Mouse (Mus musculus): ENCODE measurements around the gene Elac2. TPM values are rescaled to one million over a fixed set of nuclear protein-coding genes. Genes with fewer than 3 reads are reported as not detected.

Gene Elac2
- polyA plus RNA-seq, 1 experiment from 2014 or later: 34.0 TPM

DNA sequence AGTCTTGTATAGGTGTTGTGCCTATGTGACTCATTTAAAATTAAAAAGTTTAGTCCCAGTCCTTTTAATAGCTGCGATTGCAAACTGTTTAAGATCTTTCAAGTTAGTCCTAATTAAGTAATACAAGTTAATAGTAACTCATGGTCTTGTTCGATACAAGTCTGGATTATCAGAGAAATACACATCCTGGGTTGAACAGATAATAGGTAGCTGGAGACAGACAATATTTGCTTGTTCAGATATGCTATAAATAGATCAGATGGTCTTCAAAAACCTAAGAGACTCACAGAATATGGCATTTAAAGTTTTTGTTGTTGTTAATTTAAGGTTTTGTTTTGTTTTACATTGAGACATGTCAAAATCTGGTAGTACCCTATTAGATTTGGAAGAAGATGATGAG, 6.4 kb upstream of the Elac2 start:
- WGBS: 79% methylated on average over 2 of the region's 2 CpGs
- no peak overlapping the region for H3K4me2 ChIP-seq (replicated peaks)
- peaks cover 5% of the 10 kb centered on the region; the same call in 1 of the 2 replicates for H3K27me3 ChIP-seq
- peaks cover 12% of the 10 kb centered on the region; the same call in 1 of the 2 replicates for H3K4me1 ChIP-seq
- H3K36me3 ChIP-seq: no peaks in the 10 kb centered on the region
- no peak overlapping the region for H3K9ac ChIP-seq
- no peak overlapping the region for H3K4me3 ChIP-seq
- H3K9me3 ChIP-seq: no peaks in the 10 kb centered on the region
- ATAC-seq (ENCODE audit: insufficient number of reproducible peaks, insufficient read depth, low FRiP score, low TSS enrichment): no peak
- H3K27ac ChIP-seq: no peak overlapping the region

- H3K4me2 ChIP-seq (replicated peaks): peak overlapping the region; percentile 85
- no peak for ATAC-seq (ENCODE audit: insufficient number of reproducible peaks, insufficient read depth, low FRiP score, low TSS enrichment)
- H3K36me3 ChIP-seq: peaks cover 32% of the 10 kb centered on the region
- H3K27me3 ChIP-seq: peaks cover 5% of the 10 kb centered on the region; the same call in 1 of the 2 replicates
- H3K9me3 ChIP-seq: no peaks in the 10 kb centered on the region
- peak overlapping the region; percentile 96 for H3K4me3 ChIP-seq
- 9% methylated on average over 9 of the region's 9 CpGs for WGBS
- peaks cover 14% of the 10 kb centered on the region for H3K4me1 ChIP-seq
- no peak overlapping the region for H3K27ac ChIP-seq
- H3K9ac ChIP-seq: peak overlapping the region; percentile 87
Measured at GRCm38 (mm10) chr11:64979489-64979845, 629 bp downstream of the Elac2 start.

- Histone ChIP-seq H3K9me3 (no peaks in the 10 kb centered on the region), H3K36me3 (peaks cover 83% of the 10 kb centered on the region), H3K4me1 (no peaks in the 10 kb centered on the region), H3K4me3 (no peak overlapping the region), H3K27ac (no peak overlapping the region), H3K4me2 (replicated peaks) (no peak overlapping the region), H3K9ac (no peak overlapping the region), H3K27me3 (no peaks in the 10 kb centered on the region)
- 80% methylated on average over 2 of the region's 2 CpGs for WGBS
- ATAC-seq (ENCODE audit: insufficient number of reproducible peaks, insufficient read depth, low FRiP score, low TSS enrichment): no peak
Measured at GRCm38 (mm10) chr11:64988556-64988955, 9.7 kb downstream of the Elac2 start.

GRCm38 (mm10) chr11:64998439-64998838, 19.6 kb downstream of the Elac2 start:
- Histone ChIP-seq H3K36me3 (peaks cover 90% of the 10 kb centered on the region), H3K27me3 (no peaks in the 10 kb centered on the region), H3K4me3 (no peak overlapping the region), H3K9ac (no peak overlapping the region), H3K4me1 (no peaks in the 10 kb centered on the region), H3K4me2 (replicated peaks) (no peak overlapping the region), H3K9me3 (no peaks in the 10 kb centered on the region), H3K27ac (no peak overlapping the region)
- WGBS: 92% methylated on average over 3 of the region's 3 CpGs
- ATAC-seq (ENCODE audit: insufficient number of reproducible peaks, insufficient read depth, low FRiP score, low TSS enrichment): no peak

GRCm38 (mm10) chr11:64999685-65000084, 20.8 kb downstream of the Elac2 start:
- WGBS: 82% methylated on average over 5 of the region's 5 CpGs
- no peaks in the 10 kb centered on the region for H3K4me1 ChIP-seq
- H3K27me3 ChIP-seq: no peaks in the 10 kb centered on the region
- no peak overlapping the region for H3K27ac ChIP-seq
- no peak overlapping the region for H3K4me3 ChIP-seq
- peaks cover 84% of the 10 kb centered on the region for H3K36me3 ChIP-seq
- no peak overlapping the region for H3K9ac ChIP-seq
- no peaks in the 10 kb centered on the region for H3K9me3 ChIP-seq
- ATAC-seq (ENCODE audit: insufficient number of reproducible peaks, insufficient read depth, low FRiP score, low TSS enrichment): no peak
- H3K4me2 ChIP-seq (replicated peaks): no peak overlapping the region

DNA sequence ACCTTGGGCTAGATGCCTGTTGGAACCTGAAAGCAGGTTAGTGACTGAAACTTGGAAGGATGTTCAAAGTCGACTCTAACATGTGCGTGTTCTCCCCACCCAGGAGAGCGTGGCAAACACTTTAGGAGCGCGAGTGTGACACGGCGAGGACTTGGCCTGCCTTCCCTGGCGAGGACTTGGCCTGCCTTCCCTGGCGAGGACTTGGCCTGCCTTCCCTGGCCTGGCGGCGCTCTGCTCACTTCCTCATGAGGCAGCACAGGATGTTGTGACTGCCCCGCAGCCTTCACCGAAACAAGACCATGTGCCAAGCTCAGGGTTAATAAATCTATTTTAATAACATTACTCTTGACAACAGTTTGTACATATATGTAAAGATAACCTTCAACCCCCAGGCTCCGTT, 22.9 kb downstream of the Elac2 start:
- H3K4me3 ChIP-seq: no peak overlapping the region
- H3K9me3 ChIP-seq: no peaks in the 10 kb centered on the region
- H3K4me1 ChIP-seq: no peaks in the 10 kb centered on the region
- no peak overlapping the region for H3K27ac ChIP-seq
- ATAC-seq (ENCODE audit: insufficient number of reproducible peaks, insufficient read depth, low FRiP score, low TSS enrichment): no peak
- no peak overlapping the region for H3K4me2 ChIP-seq (replicated peaks)
- no peak overlapping the region for H3K9ac ChIP-seq
- H3K36me3 ChIP-seq: peaks cover 72% of the 10 kb centered on the region
- WGBS: 91% methylated on average over 14 of the region's 14 CpGs
- H3K27me3 ChIP-seq: no peaks in the 10 kb centered on the region

- 83% methylated on average over 5 of the region's 5 CpGs for WGBS
Measured at GRCm38 (mm10) chr11:65003611-65004010, 24.8 kb downstream of the Elac2 start.

DNA sequence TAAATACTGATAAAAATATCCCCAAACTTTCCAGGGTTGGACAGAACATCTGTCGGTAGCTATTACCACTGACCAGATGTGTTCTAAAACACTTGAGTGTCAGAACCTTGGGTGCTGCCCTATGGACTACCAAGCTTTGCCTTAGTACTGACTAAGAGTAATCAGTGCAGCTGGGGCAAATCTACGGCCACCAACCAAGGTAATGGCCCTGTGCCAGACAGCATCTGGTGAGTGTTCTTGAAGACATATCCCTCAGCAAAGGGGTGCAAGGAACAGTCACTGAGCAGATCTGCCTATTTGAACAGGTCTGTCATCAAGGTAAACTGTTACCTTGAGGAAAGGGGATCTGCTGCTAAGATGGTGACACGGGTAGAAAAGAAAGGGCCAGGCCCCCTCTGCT, 26.0 kb downstream of the Elac2 start:
- peaks cover 42% of the 10 kb centered on the region for H3K36me3 ChIP-seq
- no peaks in the 10 kb centered on the region for H3K27me3 ChIP-seq
- H3K9ac ChIP-seq: no peak overlapping the region
- H3K4me3 ChIP-seq: no peak overlapping the region
- no peaks in the 10 kb centered on the region for H3K4me1 ChIP-seq
- 85% methylated on average over 3 of the region's 3 CpGs for WGBS
- H3K9me3 ChIP-seq: no peaks in the 10 kb centered on the region
- no peak for ATAC-seq (ENCODE audit: insufficient number of reproducible peaks, insufficient read depth, low FRiP score, low TSS enrichment)
- H3K4me2 ChIP-seq (replicated peaks): no peak overlapping the region
- no peak overlapping the region for H3K27ac ChIP-seq

More at GRCm38 (mm10) chr11:65003611-65004010, 24.8 kb downstream of the Elac2 start:
- no peak for ATAC-seq (ENCODE audit: insufficient number of reproducible peaks, insufficient read depth, low FRiP score, low TSS enrichment)
- Histone ChIP-seq H3K27ac (no peak overlapping the region), H3K4me2 (replicated peaks) (no peak overlapping the region), H3K27me3 (no peaks in the 10 kb centered on the region), H3K9ac (no peak overlapping the region), H3K36me3 (peaks cover 53% of the 10 kb centered on the region), H3K9me3 (no peaks in the 10 kb centered on the region), H3K4me3 (no peak overlapping the region), H3K4me1 (no peaks in the 10 kb centered on the region)

- no peak for ATAC-seq (ENCODE audit: insufficient number of reproducible peaks, insufficient read depth, low FRiP score, low TSS enrichment)
- Histone ChIP-seq H3K9me3 (no peaks in the 10 kb centered on the region), H3K4me2 (replicated peaks) (no peak overlapping the region), H3K9ac (no peak overlapping the region), H3K4me1 (no peaks in the 10 kb centered on the region), H3K27me3 (no peaks in the 10 kb centered on the region), H3K36me3 (peaks cover 30% of the 10 kb centered on the region), H3K27ac (no peak overlapping the region), H3K4me3 (no peak overlapping the region)
- 87% methylated on average over 4 of the region's 4 CpGs for WGBS
Measured at GRCm38 (mm10) chr11:65006047-65006446, 27.2 kb downstream of the Elac2 start.

DNA sequence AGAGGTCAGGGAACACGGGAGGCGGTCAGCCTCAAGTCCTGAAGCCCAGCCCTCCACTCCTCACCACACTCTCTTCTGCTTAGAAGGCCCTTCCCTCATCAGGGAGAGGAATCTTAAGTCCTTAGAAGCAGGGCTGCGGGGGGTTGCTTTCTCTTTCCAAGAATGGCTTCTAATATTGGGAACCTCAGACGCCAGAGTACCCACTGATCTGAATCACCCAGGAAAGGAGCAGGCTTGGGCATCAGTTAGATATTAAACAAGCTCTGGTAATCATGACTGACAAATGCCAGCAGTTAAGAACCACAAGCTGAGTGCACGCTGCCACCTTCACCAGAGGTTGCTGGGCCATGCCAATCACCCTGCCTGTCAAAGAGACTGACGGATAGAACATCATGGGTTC, 35.1 kb downstream of the Elac2 start:
- 67% methylated on average over 6 of the region's 6 CpGs for WGBS
- Histone ChIP-seq H3K4me1 (no peaks in the 10 kb centered on the region), H3K9me3 (no peaks in the 10 kb centered on the region), H3K4me3 (no peak overlapping the region), H3K27me3 (no peaks in the 10 kb centered on the region), H3K36me3 (no peaks in the 10 kb centered on the region), H3K4me2 (replicated peaks) (no peak overlapping the region), H3K27ac (no peak overlapping the region), H3K9ac (no peak overlapping the region)
- no peak for ATAC-seq (ENCODE audit: insufficient number of reproducible peaks, insufficient read depth, low FRiP score, low TSS enrichment)

DNA sequence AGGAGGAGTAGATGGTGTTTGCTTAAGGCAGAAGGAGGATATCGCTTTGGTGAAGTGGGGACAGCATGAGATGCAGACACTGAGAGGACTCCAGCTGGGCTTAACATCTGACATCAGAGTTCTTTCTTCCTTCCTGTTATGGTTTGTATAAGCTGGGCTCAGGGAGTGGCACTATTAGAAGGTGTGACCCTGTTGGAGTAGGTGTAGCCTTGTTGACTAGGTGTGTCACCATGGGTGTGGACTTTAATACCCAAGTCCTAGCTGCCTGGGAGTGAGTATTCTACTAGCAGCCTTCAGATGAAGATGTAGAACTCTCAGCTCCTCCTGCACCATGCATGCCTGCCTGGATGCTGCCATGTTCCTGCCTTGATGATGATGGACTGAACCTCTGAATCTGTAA, 37.9 kb downstream of the Elac2 start:
- no peaks in the 10 kb centered on the region for H3K4me1 ChIP-seq
- no peaks in the 10 kb centered on the region for H3K27me3 ChIP-seq
- H3K4me2 ChIP-seq (replicated peaks): no peak overlapping the region
- no peaks in the 10 kb centered on the region for H3K36me3 ChIP-seq
- no peak overlapping the region for H3K27ac ChIP-seq
- 94% methylated on average over 1 of the region's 1 CpGs for WGBS
- H3K9me3 ChIP-seq: no peaks in the 10 kb centered on the region
- ATAC-seq (ENCODE audit: insufficient number of reproducible peaks, insufficient read depth, low FRiP score, low TSS enrichment): no peak
- no peak overlapping the region for H3K4me3 ChIP-seq
- no peak overlapping the region for H3K9ac ChIP-seq

DNA sequence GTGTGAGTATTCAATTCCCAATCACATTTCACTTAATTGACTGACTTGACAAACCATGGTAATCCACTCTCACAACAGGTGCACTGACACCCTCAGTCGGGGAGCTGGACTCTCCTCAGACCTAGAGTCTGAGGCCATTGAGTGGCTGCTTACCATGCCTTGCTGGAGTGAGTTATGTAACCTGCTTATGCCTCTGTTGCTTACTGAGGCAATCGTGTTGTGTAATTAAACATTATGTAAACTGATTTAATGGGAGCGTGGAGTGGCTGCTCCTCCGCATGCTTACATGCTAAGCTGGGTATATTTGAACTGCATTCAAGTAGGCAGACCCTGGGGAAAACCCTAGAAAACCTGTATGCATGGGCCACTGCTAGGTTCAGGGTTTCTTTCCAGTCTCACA, 41.9 kb downstream of the Elac2 start:
- no peak overlapping the region for H3K27ac ChIP-seq
- no peak overlapping the region for H3K9ac ChIP-seq
- H3K4me1 ChIP-seq: no peaks in the 10 kb centered on the region
- WGBS: 91% methylated on average over 4 of the region's 4 CpGs
- H3K36me3 ChIP-seq: no peaks in the 10 kb centered on the region
- H3K4me3 ChIP-seq: no peak overlapping the region
- H3K9me3 ChIP-seq: no peaks in the 10 kb centered on the region
- H3K27me3 ChIP-seq: no peaks in the 10 kb centered on the region
- H3K4me2 ChIP-seq (replicated peaks): no peak overlapping the region
- no peak for ATAC-seq (ENCODE audit: insufficient number of reproducible peaks, insufficient read depth, low FRiP score, low TSS enrichment)

GRCm38 (mm10) chr11:65022771-65023170, 43.9 kb downstream of the Elac2 start:
- no peak for ATAC-seq (ENCODE audit: insufficient number of reproducible peaks, insufficient read depth, low FRiP score, low TSS enrichment)
- 91% methylated on average over 11 of the region's 11 CpGs for WGBS
- no peaks in the 10 kb centered on the region for H3K27me3 ChIP-seq

More at GRCm38 (mm10) chr11:65022771-65023170, 43.9 kb downstream of the Elac2 start:
- Histone ChIP-seq H3K9me3 (no peaks in the 10 kb centered on the region), H3K27ac (no peak overlapping the region), H3K9ac (no peak overlapping the region), H3K4me1 (no peaks in the 10 kb centered on the region), H3K4me2 (replicated peaks) (no peak overlapping the region), H3K4me3 (no peak overlapping the region), H3K36me3 (no peaks in the 10 kb centered on the region; the same call in 1 of the 2 replicates)
